Mouse (Mus musculus): ENCODE data around the gene Afg3l1.
A peak's percentile ranks its signal among the peaks of the same experiment; 100 is the strongest.
"Not testable (repeated sequence)": the region's sequence is repeated elsewhere in the genome, so short reads cannot be mapped to it uniquely, and the experiment has no call there.

Gene Afg3l1

DNA sequence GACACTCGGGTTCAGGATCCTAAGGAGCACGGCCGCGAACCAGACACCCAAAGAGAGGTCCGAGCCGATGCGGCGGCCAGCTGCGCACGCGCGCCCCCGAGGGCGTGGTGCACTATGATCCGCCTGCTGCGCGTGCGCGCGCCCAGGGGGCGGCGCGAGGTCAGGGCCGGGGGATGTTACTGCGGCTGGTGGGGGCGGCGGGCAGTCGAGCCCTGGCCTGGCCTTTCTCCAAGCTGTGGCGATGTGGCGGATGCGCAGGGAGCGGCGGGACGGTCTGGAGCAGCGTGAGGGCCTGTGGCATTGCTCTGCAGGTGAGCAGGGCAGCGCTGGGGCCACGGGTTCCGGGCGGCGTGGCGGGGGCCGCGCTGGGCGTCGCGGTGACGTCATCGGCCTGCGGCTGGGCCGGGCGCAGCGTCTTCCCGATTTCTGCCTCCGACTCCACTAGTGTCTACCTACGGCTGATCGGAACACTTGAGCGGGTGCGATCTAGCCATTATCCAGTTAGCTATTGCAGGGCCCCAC lies at the start of gene Afg3l1:
TSS of gene Afg3l1 (plus strand) at position 167 of the 522 bp plus-strand sequence.
- DNase-seq (ENCODE audit: low spot score): peak; percentile 91

- DNase-seq (ENCODE audit: low spot score): no peak
Measured at GRCm38 (mm10) chr8:123428343-123428893, 49.3 kb upstream of the Afg3l1 start.

DNA sequence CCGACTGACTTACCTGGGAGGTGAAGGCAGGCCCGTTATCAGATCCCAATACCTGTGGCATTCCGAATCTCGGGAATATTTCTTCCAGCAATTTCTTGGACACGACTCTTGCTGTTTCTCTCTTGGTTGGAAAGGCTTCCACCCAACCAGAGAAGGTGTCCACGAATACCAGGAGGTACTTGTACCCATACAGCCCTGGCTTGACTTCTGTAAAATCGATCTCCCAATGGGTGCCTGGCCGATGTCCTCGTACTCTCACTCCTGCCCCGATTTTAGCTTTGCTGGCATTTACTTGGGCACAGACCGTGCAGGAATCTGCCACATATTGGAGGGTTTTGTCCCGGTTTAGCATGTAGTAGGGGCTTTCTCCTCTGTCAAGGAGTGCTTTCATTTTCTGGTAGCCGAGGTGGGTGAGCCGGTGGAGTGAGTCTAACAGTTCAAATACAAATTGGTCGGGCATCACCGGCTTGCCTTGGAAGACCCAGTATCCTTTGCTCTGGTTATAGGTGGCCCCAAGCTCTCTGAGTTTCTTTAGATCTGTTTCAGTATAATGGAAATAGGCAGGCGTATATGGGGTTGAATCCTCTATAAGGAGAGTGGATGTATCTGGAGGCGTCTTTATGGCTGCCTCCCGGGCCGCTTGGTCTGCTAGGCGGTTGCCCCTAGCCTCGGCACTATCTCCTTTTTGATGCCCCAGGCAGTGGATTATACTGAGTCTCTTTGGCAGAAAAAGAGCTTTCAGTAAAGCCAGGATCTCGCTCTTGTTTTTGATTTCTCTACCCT lies 48.6 kb upstream of the Afg3l1 start:
- no peak for DNase-seq (ENCODE audit: low spot score)

GRCm38 (mm10) chr8:123429722-123430013 lies 48.0 kb upstream of the Afg3l1 start:
- DNase-seq (ENCODE audit: low spot score): not testable (repeated sequence)

DNA sequence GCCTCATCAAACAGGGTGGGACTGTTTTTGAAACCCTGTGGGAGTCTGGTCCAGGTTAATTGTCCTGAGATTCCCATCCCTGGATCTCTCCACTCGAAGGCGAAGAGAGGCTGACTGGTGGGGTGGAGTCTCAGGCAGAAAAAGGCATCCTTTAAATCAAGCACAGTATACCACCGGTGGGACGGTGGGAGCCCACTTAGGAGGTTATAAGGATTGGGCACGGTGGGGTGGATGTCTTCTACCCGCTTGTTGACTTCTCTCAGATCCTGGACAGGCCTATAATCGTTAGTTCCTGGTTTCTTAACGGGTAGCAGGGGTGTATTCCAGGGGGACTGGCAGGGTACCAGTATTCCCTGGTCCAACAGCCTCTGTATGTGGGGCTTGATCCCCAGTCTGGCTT lies 46.8 kb upstream of the Afg3l1 start:
- DNase-seq (ENCODE audit: low spot score): not testable (repeated sequence)

- no peak for DNase-seq (ENCODE audit: low spot score)
Measured at GRCm38 (mm10) chr8:123431616-123432365, 45.9 kb upstream of the Afg3l1 start.

DNA sequence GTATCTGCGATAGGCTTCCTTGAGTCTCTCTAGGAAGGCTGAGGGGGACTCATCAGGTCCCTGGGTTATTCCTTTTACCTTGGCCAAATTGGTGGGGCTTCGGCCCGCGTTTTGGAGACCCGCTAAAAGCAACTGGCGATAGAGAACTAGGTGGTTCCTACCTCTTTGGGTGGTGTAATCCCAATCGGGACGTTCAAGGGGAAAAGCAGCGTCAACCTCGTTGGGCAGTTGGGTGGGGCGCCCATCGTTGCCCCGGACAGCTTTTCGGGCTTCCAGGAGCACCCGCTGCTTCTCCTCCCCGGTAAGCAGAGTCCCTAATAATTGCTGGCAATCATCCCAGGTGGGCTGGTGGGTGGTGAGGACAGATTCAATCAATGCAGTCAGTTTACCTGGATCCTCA lies 45.3 kb upstream of the Afg3l1 start:
- DNase-seq (ENCODE audit: low spot score): no peak

DNA sequence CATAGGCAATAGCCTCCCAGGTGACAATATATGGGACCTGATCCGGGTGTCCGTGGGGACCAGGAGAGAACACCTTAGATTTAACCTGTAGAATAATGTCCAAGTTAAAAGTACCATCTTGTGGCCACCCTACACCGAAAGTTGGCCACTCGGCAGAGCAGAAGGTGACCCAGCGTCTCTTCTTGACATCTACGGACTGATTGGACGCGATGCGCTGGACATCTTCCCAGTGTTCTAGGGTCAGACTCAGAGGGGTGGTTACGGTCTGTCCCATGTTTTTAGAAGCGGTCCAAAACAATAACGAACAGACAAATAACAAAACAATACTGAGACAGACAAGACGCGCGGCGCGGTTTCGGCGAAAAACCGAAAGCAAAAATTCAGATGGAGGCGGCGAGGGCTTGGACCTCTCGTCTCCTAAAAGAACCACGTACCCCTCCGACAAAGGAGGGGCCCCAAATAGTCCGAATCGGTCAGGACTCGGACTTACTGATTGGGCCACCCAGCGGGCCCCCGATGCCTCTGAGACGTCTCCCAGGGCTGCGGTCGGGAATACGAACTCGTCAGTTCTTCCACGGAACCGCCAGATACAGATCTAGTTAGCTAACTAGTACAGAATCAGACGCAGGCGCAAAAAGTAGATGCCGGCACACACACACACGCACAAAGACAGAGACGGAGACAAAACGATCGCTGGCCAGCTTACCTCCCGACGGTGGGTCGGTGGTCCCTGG lies 44.3 kb upstream of the Afg3l1 start:
- DNase-seq (ENCODE audit: low spot score): not testable (repeated sequence)

DNA sequence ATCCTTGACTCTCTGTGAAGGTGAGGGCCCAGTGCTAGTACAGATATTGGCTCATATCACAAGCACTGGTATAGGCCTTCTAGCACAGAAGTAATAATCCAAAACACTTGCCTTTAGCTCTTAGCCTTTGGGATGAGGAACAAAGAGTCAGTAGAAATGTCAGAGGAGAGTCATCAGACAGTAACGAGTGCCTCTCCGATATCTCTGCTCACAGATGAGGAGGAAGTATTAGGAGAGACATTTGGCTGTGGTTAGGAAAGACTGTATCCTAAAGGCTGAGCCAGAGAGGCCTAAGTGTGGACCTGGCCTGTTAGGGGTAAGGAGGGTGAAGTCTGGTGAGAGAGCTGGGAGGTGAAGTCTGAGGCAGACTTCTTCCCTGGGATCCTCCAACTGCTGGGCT lies 35.9 kb upstream of the Afg3l1 start:
- DNase-seq (ENCODE audit: low spot score): no peak

- no peak for DNase-seq (ENCODE audit: low spot score)
Measured at GRCm38 (mm10) chr8:123442351-123442750, 35.4 kb upstream of the Afg3l1 start.

- DNase-seq (ENCODE audit: low spot score): peak; percentile 95
Measured at GRCm38 (mm10) chr8:123442871-123443575, 34.7 kb upstream of the Afg3l1 start.

DNA sequence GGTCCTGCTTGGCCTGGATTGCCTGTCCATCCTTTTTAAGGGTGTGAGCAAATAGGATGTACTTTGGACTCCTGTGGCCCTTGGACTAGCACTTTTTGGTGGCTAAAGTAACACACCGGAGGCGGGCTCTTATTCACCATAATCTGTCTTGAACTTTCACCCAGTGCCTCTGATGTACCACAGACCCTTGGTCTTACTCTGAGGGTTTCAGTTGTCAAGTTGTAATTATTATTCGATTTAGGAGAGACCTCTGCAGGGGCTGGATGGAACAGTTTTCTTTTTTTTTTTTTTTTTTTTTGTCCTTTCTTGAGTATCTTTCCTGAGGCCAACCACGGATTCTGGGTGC lies 34.2 kb upstream of the Afg3l1 start:
- DNase-seq (ENCODE audit: low spot score): no peak

DNA sequence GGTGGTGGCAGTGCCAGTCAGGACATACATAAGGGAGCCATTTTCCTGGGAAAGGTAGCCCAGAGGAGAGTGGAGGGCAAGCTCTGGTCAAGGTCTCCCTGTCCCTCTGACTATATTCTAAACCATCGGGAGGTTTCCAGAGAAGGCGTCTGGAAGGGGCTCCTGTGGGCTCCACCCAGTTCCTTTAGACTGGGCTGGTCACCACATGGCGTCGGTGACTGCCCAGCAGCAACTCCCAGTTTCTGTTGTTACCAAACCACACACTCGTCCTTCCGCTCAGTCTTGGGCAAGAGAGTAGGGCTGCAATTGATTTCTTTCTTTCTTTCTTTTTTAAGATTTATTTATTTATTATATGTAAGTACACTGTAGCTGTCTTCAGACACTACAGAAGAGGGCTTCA lies 33.6 kb upstream of the Afg3l1 start:
- DNase-seq (ENCODE audit: low spot score): no peak

- no peak for DNase-seq (ENCODE audit: low spot score)
Measured at GRCm38 (mm10) chr8:123445981-123446380, 31.7 kb upstream of the Afg3l1 start.

GRCm38 (mm10) chr8:123446799-123447198 lies 30.9 kb upstream of the Afg3l1 start:
- no peak for DNase-seq (ENCODE audit: low spot score)

DNA sequence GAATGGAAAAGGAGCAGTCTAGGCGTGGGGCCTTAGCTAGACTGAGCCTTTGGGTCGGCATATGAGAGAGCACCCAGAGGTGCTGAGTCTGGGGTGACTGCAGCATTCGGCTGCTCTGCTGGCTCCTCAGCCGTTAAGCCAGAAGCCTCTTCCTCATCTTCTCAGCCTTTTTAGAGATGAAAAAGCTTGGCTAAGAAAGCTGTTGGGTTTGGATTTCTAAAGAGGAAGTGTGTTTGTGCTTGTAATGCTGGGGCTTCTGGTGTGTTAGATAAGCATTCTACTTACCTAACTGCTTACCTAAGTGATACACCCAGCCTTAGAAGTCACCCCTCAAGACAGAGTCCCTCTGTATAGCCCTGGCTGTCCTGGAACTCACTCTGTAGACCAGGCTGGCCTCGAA lies 26.9 kb upstream of the Afg3l1 start:
- DNase-seq (ENCODE audit: low spot score): no peak

DNA sequence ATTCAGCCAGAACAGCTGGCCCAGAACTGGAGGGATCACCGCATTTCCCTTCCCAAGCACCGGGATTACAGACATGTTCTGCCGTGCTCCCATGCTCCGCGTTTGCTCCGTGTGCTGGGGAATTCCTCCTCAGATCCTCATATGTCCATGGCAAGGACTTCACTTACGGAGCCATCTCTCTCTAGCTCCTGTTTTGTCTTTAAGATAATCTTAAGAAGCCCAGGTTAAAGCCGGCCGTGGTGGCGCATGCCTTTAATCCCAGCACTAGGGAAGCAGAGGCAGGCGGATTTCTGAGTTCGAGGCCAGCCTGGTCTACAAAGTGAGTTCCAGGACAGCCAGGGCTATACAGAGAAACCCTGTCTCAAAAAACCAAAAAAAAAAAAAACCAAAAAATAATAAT lies 26.0 kb upstream of the Afg3l1 start:
- DNase-seq (ENCODE audit: low spot score): not testable (repeated sequence)

DNA sequence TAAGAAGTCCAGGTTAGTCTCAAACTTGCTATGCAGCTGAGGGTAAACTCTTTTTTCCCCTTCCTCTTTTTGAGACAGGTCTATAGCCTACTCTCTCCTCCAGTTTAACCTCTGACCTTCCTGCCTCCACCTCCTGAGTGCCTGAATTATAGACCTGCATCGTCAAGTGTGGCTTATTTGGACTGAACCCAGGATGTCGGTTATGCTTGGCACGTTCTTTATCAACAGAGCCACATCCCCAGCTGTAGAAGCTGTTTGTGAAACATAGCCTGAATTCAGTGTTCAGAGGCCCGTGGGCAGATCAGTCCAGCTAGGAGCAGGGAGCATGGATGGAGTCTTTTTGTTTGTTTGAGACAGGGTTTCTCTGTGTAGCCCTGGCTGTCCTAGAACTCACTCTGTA lies 25.6 kb upstream of the Afg3l1 start:
- no peak for DNase-seq (ENCODE audit: low spot score)

DNA sequence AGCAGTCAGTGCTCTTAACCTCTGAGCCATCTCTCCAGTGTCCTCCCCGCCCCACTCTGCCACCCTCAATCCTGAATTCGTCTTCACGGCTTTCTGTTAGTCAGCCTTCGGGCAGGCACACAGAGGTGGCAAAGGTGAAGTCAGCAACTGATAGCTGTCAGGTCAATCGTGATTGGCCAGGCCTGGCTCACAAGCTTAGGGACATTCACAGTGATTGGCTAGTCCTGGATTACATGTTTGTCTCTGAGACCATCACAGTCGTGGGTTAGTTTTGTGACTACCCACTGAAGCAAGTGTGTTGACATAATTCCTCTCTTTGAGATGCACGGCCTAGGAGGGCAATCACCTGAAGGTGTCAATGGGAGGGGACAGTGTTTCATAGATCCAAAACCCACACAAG lies 24.4 kb upstream of the Afg3l1 start:
- DNase-seq (ENCODE audit: low spot score): no peak

DNA sequence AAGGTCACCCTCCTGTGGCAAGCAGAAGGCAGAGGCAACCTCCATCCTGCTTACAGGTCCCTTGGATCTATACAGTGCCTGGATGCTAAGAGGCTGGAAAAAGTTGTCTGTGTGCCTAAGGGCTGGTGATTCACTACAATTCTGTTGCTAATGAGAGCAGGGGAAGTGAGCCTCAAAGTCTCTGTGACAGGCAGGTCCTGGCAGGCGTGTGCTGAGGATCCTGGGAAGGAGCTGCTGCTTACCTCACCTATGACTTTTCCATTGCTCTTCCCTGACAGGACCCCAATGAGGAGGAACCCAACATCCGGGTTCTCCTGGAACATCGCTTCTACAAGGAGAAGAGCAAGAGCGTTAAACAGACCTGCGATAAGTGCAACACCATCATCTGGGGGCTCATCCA lies 23.8 kb upstream of the Afg3l1 start:
- no peak for DNase-seq (ENCODE audit: low spot score)

DNA sequence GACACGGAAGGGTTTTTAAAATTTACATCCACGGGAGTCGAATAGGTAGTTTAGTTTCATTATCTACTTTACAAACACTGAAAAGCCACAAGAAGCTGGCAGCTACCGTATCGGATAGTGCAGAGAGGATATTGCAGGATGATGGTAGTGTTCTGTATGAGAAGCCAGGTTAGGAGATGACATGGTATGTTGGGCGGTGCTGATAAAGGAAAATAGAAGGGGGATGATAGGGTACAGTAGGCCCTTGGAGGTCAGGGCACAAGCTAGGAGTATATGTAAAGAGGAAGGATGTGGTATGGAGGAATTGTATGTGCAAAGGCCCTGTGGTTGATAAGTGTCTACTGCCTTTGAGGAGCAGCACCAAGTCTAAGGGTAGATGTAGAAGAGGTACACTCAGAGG lies 23.1 kb upstream of the Afg3l1 start:
- DNase-seq (ENCODE audit: low spot score): no peak

DNA sequence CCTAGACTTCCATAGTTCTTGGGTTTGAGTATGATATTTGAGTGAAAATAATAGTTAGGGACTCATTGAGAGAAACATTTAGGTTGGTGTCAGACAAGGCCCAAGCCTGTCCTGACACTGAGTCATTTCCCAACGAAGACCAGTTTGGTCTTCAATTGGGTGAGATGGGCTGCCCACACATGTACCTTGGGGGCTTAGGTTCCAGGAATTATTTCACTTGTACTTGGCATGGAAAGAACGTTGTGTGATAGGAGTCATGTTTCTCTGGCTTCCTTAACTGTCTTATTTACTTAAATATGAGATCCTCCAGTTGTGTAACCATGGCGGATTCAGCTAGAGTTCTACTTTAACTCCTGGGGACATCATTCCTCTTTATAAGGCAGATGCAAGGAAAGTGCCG lies 14.1 kb upstream of the Afg3l1 start:
- no peak for DNase-seq (ENCODE audit: low spot score)

All from urinary bladder, postnatal 14 days (tissue).